Mouse (Mus musculus): Measurements from ENCODE around the gene Maff.

DNA sequence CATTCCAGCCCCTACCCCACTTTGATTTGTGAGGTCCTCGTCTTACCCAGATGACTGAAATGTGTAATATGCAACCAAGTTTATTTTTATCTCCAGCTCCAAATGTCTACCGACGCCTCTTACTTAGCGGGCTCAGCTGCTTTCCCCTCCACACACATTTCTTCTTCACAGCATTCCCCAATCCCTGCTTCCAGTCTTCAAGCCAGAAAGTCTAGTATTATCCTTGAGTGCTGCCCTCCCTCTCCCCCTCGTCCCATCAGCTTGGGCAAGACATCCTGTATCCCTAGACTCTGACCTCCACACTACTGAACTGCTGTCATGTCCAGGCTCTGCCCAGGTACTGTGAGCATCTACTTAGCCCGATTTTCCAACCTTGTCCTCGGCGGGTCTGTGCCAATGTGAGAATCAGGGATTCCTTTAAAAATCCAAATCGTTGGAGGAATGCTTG, 57.4 kb downstream of the Maff start:
- TF ChIP-seq POLR2A (IDR thresholded peaks at IDR 0.05; ENCODE audit: control insufficient read depth, low read depth, low read length) (no peak), CTCF (IDR thresholded peaks at IDR 0.05; ENCODE audit: control insufficient read depth, insufficient read depth, insufficient replicate concordance, low read depth, low read length) (no peak)
